Mouse (Mus musculus) C2C12 (cell line): ENCODE data around the gene Sox6. TPM values are rescaled to one million over a fixed set of nuclear protein-coding genes. Genes with fewer than 3 reads are reported as not detected.

ENCODE experiments used
- H3K27me3 ChIP-seq: one replicate; pipeline ENCODE4 v1.6.1; 2011; ENCODE audit not compliant: control insufficient read depth, insufficient read depth, insufficient read length
- H3K36me3 ChIP-seq: one replicate; pipeline ENCODE4 v1.6.1; 2011; ENCODE audit not compliant: control insufficient read depth, insufficient read depth
- H3K4me3 ChIP-seq: one replicate; pipeline ENCODE4 v1.5.1; 2011; ENCODE audit warnings: mild to moderate bottlenecking, control low read depth; ENCODE audit not compliant: poor library complexity, insufficient read depth, severe bottlenecking
- H3K79me2 ChIP-seq: one replicate; pipeline ENCODE4 v1.6.1; 2011; ENCODE audit not compliant: control insufficient read depth, insufficient read depth
- H3K79me3 ChIP-seq: one replicate; pipeline ENCODE4 v1.6.1; 2011; ENCODE audit warnings: low read depth, control low read depth
- H3ac ChIP-seq: one replicate; pipeline ENCODE3; 2011; ENCODE audit warnings: low read depth; ENCODE audit not compliant: control insufficient read depth, insufficient read length
- CEBPB ChIP-seq: IDR thresholded peaks from one replicate; pipeline ENCODE4 v1.6.1; 2011; ENCODE audit warnings: low read depth, mild to moderate bottlenecking, control low read depth, moderate library complexity
- CTCF ChIP-seq: IDR thresholded peaks from one replicate; pipeline ENCODE4 v1.5.1; 2011; ENCODE audit not compliant: control insufficient read depth, insufficient read depth, insufficient read length
- FOSL1 ChIP-seq: IDR thresholded peaks from one replicate; pipeline ENCODE4 v1.8.0; 2011; ENCODE audit warnings: mild to moderate bottlenecking, low read length; ENCODE audit not compliant: poor library complexity, insufficient read depth, severe bottlenecking
- MAX ChIP-seq: IDR thresholded peaks from one replicate; pipeline ENCODE4 v1.6.1; 2011; ENCODE audit warnings: mild to moderate bottlenecking, control low read depth
- MYOD1 ChIP-seq: IDR thresholded peaks from one replicate; pipeline ENCODE4 v1.6.1; 2011; ENCODE audit warnings: low read depth; ENCODE audit not compliant: control insufficient read depth, insufficient read length
- MYOG ChIP-seq: IDR thresholded peaks from one replicate; pipeline ENCODE4 v1.6.1; 2011; ENCODE audit not compliant: control insufficient read depth, insufficient read length; ENCODE audit errors: extremely low read depth
- USF1 ChIP-seq: IDR thresholded peaks from one replicate; pipeline ENCODE4 v1.6.1; 2011; ENCODE audit warnings: low read depth, mild to moderate bottlenecking, control low read depth, moderate library complexity
- polyA plus RNA-seq: library from polyadenylated mRNA; unstranded; fragments of >200 nt; fragmentation: generic; extraction: Trizol; gene quantifications from one replicate; pipeline ENCODE4 v1.2.1, GENCODE M21; 2012; ENCODE audit warnings: missing spikeins

Sox6 gene
- polyA plus RNA-seq, 1 experiment: 0.08 TPM

DNA sequence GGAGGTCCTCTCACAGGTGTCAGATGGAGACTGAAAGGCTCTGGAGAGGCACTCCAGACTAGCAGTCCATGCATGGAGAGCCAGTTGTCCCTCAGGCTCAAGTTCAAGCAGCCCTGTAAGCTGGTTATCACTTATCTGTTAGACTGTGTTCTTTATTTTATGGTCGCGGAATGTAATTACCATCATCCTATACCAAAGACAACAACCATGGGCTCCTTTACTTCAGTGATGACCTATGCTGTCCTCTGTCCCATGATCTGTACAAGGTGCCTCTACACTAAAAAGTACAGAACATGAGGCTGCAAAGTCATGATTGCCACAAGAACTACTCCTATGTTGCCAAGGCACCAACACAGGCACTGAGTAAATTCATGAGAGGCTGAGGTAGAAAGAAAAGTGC, 259.1 kb downstream of the Sox6 start:
- no peaks in the 10 kb centered on the region for H3K79me3 ChIP-seq
- no peak for TF ChIP-seq CTCF
- H3K4me3 ChIP-seq: no peak overlapping the region
- H3K27me3 ChIP-seq: no peaks in the 10 kb centered on the region
- H3K79me2 ChIP-seq: no peaks in the 10 kb centered on the region
- H3K36me3 ChIP-seq: no peaks in the 10 kb centered on the region
- no peak overlapping the region for H3ac ChIP-seq

DNA sequence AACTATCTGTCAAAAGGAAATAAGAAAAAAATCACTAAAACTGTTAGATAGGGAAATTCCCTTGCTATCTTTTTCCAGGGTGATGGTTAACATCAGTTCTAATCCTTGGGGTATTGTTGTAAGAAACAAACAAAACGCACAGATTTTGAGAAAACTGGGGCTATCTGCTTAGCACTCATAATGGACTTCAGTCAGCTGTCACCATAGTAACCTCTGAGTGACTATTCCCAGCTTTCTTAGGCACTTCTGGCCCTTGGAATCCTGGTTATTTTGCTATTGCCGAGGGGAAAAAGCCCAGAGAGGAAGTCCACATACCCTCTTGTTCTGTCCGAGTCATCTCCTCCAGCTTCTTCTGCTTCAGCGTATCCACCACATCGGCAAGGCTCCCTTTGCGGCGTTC, 261.9 kb downstream of the Sox6 start:
- TF ChIP-seq FOSL1: no peak
- TF ChIP-seq CEBPB: no peak
- no peak for TF ChIP-seq MAX
- no peak for TF ChIP-seq MYOG
- TF ChIP-seq USF1: no peak
- TF ChIP-seq CTCF: no peak
- no peak for TF ChIP-seq MYOD1
- Histone ChIP-seq H3K79me3 (no peaks in the 10 kb centered on the region), H3ac (no peak overlapping the region), H3K79me2 (no peaks in the 10 kb centered on the region), H3K27me3 (no peaks in the 10 kb centered on the region), H3K36me3 (no peaks in the 10 kb centered on the region), H3K4me3 (no peak overlapping the region)

DNA sequence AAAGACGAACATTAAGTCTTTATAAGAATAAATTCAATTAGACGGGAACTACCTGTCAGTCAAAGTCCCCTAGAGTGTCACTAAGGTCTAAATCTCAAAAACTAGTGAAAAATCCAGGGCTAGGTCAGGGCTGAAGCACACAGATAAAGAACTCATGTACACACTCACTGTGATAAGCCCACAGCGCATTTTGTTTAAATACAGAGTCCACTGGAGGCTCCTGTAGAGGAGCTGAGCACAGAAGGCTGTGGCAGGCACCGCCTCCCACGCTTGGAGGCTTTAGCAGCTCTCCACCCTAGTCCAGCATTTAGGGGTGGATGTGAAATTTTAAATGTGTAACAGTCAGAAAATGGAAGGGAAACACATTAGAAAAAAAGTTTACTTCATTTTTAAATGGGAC, 262.3 kb downstream of the Sox6 start:
- Histone ChIP-seq H3K27me3 (no peaks in the 10 kb centered on the region), H3K79me2 (no peaks in the 10 kb centered on the region), H3K4me3 (no peak overlapping the region), H3ac (no peak overlapping the region), H3K79me3 (no peaks in the 10 kb centered on the region), H3K36me3 (no peaks in the 10 kb centered on the region)
- TF ChIP-seq CEBPB (no peak), FOSL1 (no peak), CTCF (no peak)

DNA sequence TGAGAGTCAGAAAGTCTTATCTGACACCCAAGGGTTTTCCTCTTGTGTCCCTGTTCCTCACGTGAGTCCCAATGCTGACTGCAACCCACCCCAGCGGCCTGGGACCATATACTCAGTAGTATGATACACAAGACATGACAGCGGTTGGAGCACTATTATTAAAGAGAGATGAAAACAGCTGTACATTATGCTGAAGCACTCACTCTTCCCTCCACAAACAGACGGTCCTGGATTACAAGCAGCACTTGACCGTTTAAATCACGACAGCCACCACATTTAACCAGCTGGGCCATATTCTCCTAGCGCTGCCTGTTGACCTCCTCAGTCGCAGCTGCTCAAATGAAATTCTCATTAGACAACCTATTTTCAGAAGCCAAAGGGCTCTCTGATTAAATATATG, 272.3 kb downstream of the Sox6 start:
- no peak for TF ChIP-seq CTCF
- no peak for TF ChIP-seq MYOD1
- no peak for TF ChIP-seq USF1
- Histone ChIP-seq H3K4me3 (no peak overlapping the region), H3K36me3 (no peaks in the 10 kb centered on the region), H3K27me3 (no peaks in the 10 kb centered on the region), H3K79me2 (no peaks in the 10 kb centered on the region), H3ac (no peak overlapping the region), H3K79me3 (no peaks in the 10 kb centered on the region)

DNA sequence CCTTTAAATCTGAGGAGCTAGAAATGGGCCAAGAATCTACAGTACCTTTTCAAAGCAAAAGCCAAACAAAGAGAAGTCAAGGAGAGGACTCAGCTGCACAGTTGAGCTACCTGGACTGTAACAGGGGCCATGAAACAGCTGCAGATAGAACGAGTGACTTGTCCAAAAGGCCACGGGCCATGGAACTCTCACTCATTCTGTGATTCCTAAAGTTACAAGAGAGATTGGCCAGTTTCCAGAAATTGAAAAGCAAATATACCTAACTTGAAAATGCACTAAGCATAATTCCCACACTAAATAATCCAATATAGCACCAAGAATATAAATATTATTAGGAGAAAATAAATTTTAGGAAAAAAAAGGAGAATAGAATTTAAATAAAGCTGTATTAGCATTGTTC, 274.7 kb downstream of the Sox6 start:
- Histone ChIP-seq H3K79me3 (no peaks in the 10 kb centered on the region), H3K27me3 (no peaks in the 10 kb centered on the region), H3K79me2 (no peaks in the 10 kb centered on the region), H3ac (no peak overlapping the region), H3K36me3 (no peaks in the 10 kb centered on the region), H3K4me3 (no peak overlapping the region)
- no peak for TF ChIP-seq MYOG
- no peak for TF ChIP-seq MYOD1
- no peak for TF ChIP-seq CTCF
- TF ChIP-seq CEBPB: no peak

DNA sequence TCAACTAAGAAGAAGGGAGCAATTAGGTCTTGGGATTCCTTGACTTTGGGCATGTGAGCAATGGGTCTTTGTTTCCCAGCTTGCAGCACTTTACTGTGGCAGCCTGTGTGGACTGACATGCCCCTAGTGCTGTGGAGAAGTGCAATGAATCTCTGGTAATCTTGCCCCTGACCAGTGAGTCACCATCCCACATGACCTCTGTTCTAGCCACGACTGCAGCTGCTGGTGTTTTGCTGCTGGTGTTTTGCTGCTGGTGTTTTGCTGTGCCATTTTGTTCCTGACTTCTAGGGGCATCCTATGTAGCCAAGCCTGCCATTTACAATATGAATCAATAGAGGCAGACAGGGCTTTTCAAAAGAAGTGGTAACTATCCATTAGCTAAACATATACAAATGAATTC, 280.4 kb downstream of the Sox6 start:
- no peaks in the 10 kb centered on the region for H3K79me3 ChIP-seq
- no peak for TF ChIP-seq CTCF
- no peak for TF ChIP-seq CEBPB
- no peak for TF ChIP-seq FOSL1
- no peak for TF ChIP-seq MYOD1
- TF ChIP-seq MYOG: no peak
- no peak for TF ChIP-seq MAX
- no peak for TF ChIP-seq USF1
- no peak overlapping the region for H3ac ChIP-seq
- no peaks in the 10 kb centered on the region for H3K79me2 ChIP-seq
- no peak overlapping the region for H3K4me3 ChIP-seq
- no peaks in the 10 kb centered on the region for H3K27me3 ChIP-seq
- no peaks in the 10 kb centered on the region for H3K36me3 ChIP-seq

DNA sequence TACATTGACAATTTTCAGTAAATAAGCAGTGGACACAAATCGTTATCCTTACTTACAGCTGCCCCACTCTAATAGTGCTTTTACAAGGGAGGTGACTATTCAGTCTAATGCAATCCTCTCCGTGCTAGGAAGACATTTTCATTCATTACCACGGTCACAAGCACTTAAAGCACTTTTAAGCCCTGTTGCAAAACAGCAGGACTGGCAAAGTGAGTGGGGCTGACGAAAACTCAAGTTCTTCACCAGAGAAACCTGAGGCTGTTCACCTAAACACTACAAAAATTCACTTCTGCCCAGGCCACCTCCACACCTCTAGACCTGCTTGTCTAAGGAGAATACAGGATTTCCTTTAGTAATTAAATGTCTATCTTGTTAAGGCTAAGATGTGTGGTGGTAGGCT, 283.3 kb downstream of the Sox6 start:
- TF ChIP-seq CEBPB (no peak), USF1 (no peak), CTCF (no peak), MYOD1 (no peak), MAX (no peak)
- Histone ChIP-seq H3K79me3 (no peaks in the 10 kb centered on the region), H3K79me2 (no peaks in the 10 kb centered on the region), H3ac (no peak overlapping the region), H3K36me3 (no peaks in the 10 kb centered on the region), H3K27me3 (no peaks in the 10 kb centered on the region), H3K4me3 (no peak overlapping the region)
